Mouse (Mus musculus): ENCODE measurements around the gene Rxfp3.
"Not testable (repeated sequence)": the region's sequence is repeated elsewhere in the genome, so short reads cannot be mapped to it uniquely, and the experiment has no call there.

The Rxfp3 gene

GRCm38 (mm10) chr15:11035947-11036474, 1.8 kb downstream of the Rxfp3 start:
- DNase-seq (ENCODE audit: low read depth): no peak

- no peak for DNase-seq (ENCODE audit: low read depth)
Observed at GRCm38 (mm10) chr15:11030188-11030587, 7.6 kb downstream of the Rxfp3 start.

- no peak for DNase-seq (ENCODE audit: low read depth)
Observed at GRCm38 (mm10) chr15:11026801-11027561, 10.8 kb downstream of the Rxfp3 start.

- no peak for DNase-seq (ENCODE audit: low read depth)
Observed at GRCm38 (mm10) chr15:11014931-11015330, 22.9 kb downstream of the Rxfp3 start.

- DNase-seq (ENCODE audit: low read depth): no peak
Observed at GRCm38 (mm10) chr15:11010976-11011548, 26.7 kb downstream of the Rxfp3 start.

GRCm38 (mm10) chr15:11008756-11009155, 29.0 kb downstream of the Rxfp3 start:
- DNase-seq (ENCODE audit: low read depth): peak; percentile 32

- no peak for DNase-seq (ENCODE audit: low read depth)
Observed at GRCm38 (mm10) chr15:11004646-11005045, 33.1 kb downstream of the Rxfp3 start.

GRCm38 (mm10) chr15:11003791-11004190, 34.0 kb downstream of the Rxfp3 start:
- no peak for DNase-seq (ENCODE audit: low read depth)

GRCm38 (mm10) chr15:11000421-11000820, 37.4 kb downstream of the Rxfp3 start, which contains the start of gene Slc45a2:
Gene Slc45a2 (plus strand): TSS chr15:11000721.
- no peak for DNase-seq (ENCODE audit: low read depth)

- DNase-seq (ENCODE audit: low read depth): no peak
Observed at GRCm38 (mm10) chr15:10999832-11000231, 38.0 kb downstream of the Rxfp3 start.

- peak; percentile 14 for DNase-seq (ENCODE audit: low read depth)
Observed at GRCm38 (mm10) chr15:10991566-10991965, 46.2 kb downstream of the Rxfp3 start.

- DNase-seq (ENCODE audit: low read depth): no peak
Observed at GRCm38 (mm10) chr15:10990411-10990810, 47.4 kb downstream of the Rxfp3 start.

- DNase-seq (ENCODE audit: low read depth): not testable (repeated sequence)
Observed at GRCm38 (mm10) chr15:10986477-10986876, 51.3 kb downstream of the Rxfp3 start.

- DNase-seq (ENCODE audit: low read depth): no peak
Observed at GRCm38 (mm10) chr15:10985756-10986155, 52.0 kb downstream of the Rxfp3 start.
